10 mouse cellular contexts compared by ENCODE assay signal in the genomic region with DNA sequence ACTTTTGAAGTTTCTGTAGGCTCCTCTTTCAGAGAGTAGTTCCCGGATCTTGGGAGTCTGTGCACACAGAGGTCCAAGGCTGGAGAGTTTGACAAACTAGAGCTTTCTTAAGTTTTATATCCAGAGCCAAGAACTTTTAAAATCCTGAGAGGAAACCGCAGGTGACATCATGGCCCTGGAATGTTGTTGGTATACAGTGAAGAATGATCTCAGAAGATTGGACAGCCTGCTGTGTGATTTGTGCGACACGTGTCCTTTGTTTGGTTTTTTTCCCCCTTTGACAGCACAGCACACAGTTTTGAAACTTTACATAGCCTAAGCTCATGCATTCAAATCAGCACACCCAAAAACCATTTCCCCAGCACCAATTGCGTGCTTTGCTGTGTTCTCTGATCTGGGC.
DNase-seq lines count a peak whose midpoint lies in the region; ATAC-seq and TF ChIP-seq lines count a peak whose summit lies in the region.
"Had no signal": no experiment of that assay in that cellular context is flagged by ENCODE, and none has a peak within 500 bp of the region (broad histone marks: within the 10 kb centered on the region; RNA-seq: fewer than 3 reads in every experiment).

No protein-coding gene starts in this region.

- TF ChIP-seq CTCF in forebrain, postnatal 0 days (IDR thresholded peaks at IDR 0.05; ENCODE audit: low read depth), result no peak

- no peaks in the 10 kb centered on the region for H3K27me3 ChIP-seq in forebrain, embryonic 13.5 days
- H3K27me3 ChIP-seq in forebrain, postnatal 0 days (ENCODE audit: insufficient read depth, low read length), result no peaks in the 10 kb centered on the region
- no peaks in the 10 kb centered on the region for H3K27me3 ChIP-seq in heart, embryonic 13.5 days (replicated peaks)
- no peaks in the 10 kb centered on the region for H3K27me3 ChIP-seq in lung, embryonic 15.5 days
- H3K27me3 ChIP-seq: midbrain, embryonic 15.5 days had no signal

- no peak overlapping the region for H3K9ac ChIP-seq in forebrain, embryonic 13.5 days
- H3K9ac ChIP-seq in forebrain, postnatal 0 days, result no peak overlapping the region
- no peak overlapping the region; the same call in 1 of the 2 replicates for H3K9ac ChIP-seq in heart, embryonic 13.5 days
- H3K9ac ChIP-seq in lung, embryonic 15.5 days, result no peak overlapping the region
- H3K9ac ChIP-seq: midbrain, embryonic 15.5 days had no signal

- peak; percentile 61 for ATAC-seq in forebrain, embryonic 13.5 days
- no peak for ATAC-seq in forebrain, postnatal 0 days
- no peak for ATAC-seq in heart, embryonic 13.5 days (ENCODE audit: extremely low read depth, insufficient number of reproducible peaks, low FRiP score, low TSS enrichment)
- peak; percentile 74 for ATAC-seq in lung, embryonic 15.5 days (ENCODE audit: borderline replicate concordance, extremely low read depth, low FRiP score, low TSS enrichment)
- ATAC-seq: CD4-positive, CD25-positive, alpha-beta regulatory T cell, adult 4 months; midbrain, embryonic 15.5 days had no signal

- H3K4me1 ChIP-seq in forebrain, embryonic 13.5 days, result peaks cover 17% of the 10 kb centered on the region
- H3K4me1 ChIP-seq in forebrain, postnatal 0 days (ENCODE audit: insufficient read depth), result no peaks in the 10 kb centered on the region; the same call in 1 of the 2 replicates
- peaks cover 52% of the 10 kb centered on the region for H3K4me1 ChIP-seq in heart, embryonic 13.5 days
- peaks cover 46% of the 10 kb centered on the region for H3K4me1 ChIP-seq in lung, embryonic 15.5 days

- no peak overlapping the region for H3K27ac ChIP-seq in forebrain, embryonic 13.5 days
- no peak overlapping the region for H3K27ac ChIP-seq in forebrain, postnatal 0 days (ENCODE audit: low read depth, low read length)
- H3K27ac ChIP-seq in heart, embryonic 13.5 days (replicated peaks), result peak overlapping the region; percentile 65
- peak overlapping the region; percentile 62 for H3K27ac ChIP-seq in lung, embryonic 15.5 days
- H3K27ac ChIP-seq: midbrain, embryonic 15.5 days had no signal

- no peaks in the 10 kb centered on the region for H3K36me3 ChIP-seq in forebrain, embryonic 13.5 days (ENCODE audit: poor library complexity, severe bottlenecking)
- H3K36me3 ChIP-seq in forebrain, postnatal 0 days (ENCODE audit: insufficient read depth), result no peaks in the 10 kb centered on the region
- H3K36me3 ChIP-seq in heart, embryonic 13.5 days, result no peaks in the 10 kb centered on the region
- no peaks in the 10 kb centered on the region for H3K36me3 ChIP-seq in lung, embryonic 15.5 days
- H3K36me3 ChIP-seq: midbrain, embryonic 15.5 days had no signal

- 22% methylated on average over 5 of the region's 5 CpGs for WGBS in forebrain, embryonic 13.5 days
- 16% methylated on average over 5 of the region's 5 CpGs for WGBS in forebrain, postnatal 0 days
- 43% methylated on average over 5 of the region's 5 CpGs for WGBS in heart, embryonic 13.5 days
- WGBS in lung, embryonic 15.5 days, result 12% methylated on average over 5 of the region's 5 CpGs

- H3K4me3 ChIP-seq in forebrain, embryonic 13.5 days, result no peak overlapping the region
- no peak overlapping the region for H3K4me3 ChIP-seq in forebrain, postnatal 0 days (ENCODE audit: low read depth, low read length)
- no peak overlapping the region for H3K4me3 ChIP-seq in heart, embryonic 13.5 days
- no peak overlapping the region for H3K4me3 ChIP-seq in lung, embryonic 15.5 days
- H3K4me3 ChIP-seq: midbrain, embryonic 15.5 days had no signal

- no peak for DNase-seq in forebrain, postnatal 0 days
- peak; percentile 58 for DNase-seq in adrenal gland, postnatal 25 days
- DNase-seq in right cerebral cortex, adult 18-20 months, result no peak
- DNase-seq in layer of hippocampus, adult 11-12 months (ENCODE audit: low spot score), result no peak
- no peak for DNase-seq in layer of hippocampus, postnatal 36 days

- no peak overlapping the region for H3K4me2 ChIP-seq in forebrain, embryonic 13.5 days
- H3K4me2 ChIP-seq in forebrain, postnatal 0 days (ENCODE audit: low read depth), result no peak overlapping the region
- no peak overlapping the region for H3K4me2 ChIP-seq in heart, embryonic 13.5 days
- H3K4me2 ChIP-seq in lung, embryonic 15.5 days, result no peak overlapping the region
- H3K4me2 ChIP-seq: midbrain, embryonic 15.5 days had no signal

- no peaks in the 10 kb centered on the region for H3K9me3 ChIP-seq in forebrain, embryonic 13.5 days (replicated peaks)
- no peaks in the 10 kb centered on the region for H3K9me3 ChIP-seq in forebrain, postnatal 0 days (ENCODE audit: low read length)
- no peaks in the 10 kb centered on the region for H3K9me3 ChIP-seq in heart, embryonic 13.5 days
- H3K9me3 ChIP-seq in lung, embryonic 15.5 days, result no peaks in the 10 kb centered on the region
- H3K9me3 ChIP-seq: midbrain, embryonic 15.5 days had no signal

Comparison
In these comparisons a context has a peak if more than half of its experiments do, and no peak if none do; other contexts are left out.
1. ATAC-seq: peak in forebrain, embryonic 13.5 days (single experiment) and lung, embryonic 15.5 days (single experiment); none in forebrain, postnatal 0 days (single experiment) and heart, embryonic 13.5 days (single experiment).
2. H3K27ac ChIP-seq: peak in heart, embryonic 13.5 days (single experiment) and lung, embryonic 15.5 days (single experiment); none in forebrain, embryonic 13.5 days (single experiment) and forebrain, postnatal 0 days (single experiment).